Mouse (Mus musculus): ENCODE data around the gene Btnl2. TPM values are rescaled to one million over a fixed set of nuclear protein-coding genes. Genes with fewer than 3 reads are reported as not detected.

The Btnl2 gene
- polyA plus RNA-seq, 1 experiment: not detected

- TF ChIP-seq POLR2A (IDR thresholded peaks at IDR 0.05; ENCODE audit: extremely low read depth, insufficient read depth, low read length) (no peak), CTCF (IDR thresholded peaks at IDR 0.05; ENCODE audit: extremely low read depth, insufficient read depth, low read length) (no peak)
- Histone ChIP-seq H3K4me3 (ENCODE audit: insufficient read depth, low read length) (no peak overlapping the region), H3K4me1 (ENCODE audit: control insufficient read depth, insufficient read depth, low read length) (no peaks in the 10 kb centered on the region), H3K27ac (ENCODE audit: insufficient read depth, low read length) (no peak overlapping the region)
These were observed 18.6 kb downstream of the Btnl2 start for GRCm38 (mm10) chr17:34373055-34373709.

DNA sequence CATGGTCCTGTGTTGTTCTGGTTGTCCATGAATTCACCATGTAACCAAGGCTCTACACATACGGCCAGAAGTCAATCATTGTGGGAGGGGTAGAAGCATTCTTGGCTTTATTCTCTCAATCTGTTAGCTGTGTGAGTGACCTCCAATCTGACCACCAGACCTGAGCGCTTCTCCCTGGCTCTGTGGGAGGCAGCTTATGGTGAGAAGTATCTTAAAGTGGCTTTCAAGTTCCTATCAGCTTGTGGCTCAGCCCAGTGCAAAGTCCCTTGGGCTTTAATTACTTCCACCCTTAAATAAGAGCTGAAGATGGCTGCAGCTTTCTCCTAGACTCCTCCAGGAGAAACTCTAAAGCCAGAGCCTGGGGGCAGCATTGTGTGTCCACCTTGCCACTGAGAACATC is 22.2 kb downstream of the Btnl2 start, which contains the start of gene Btnl1:
Btnl1 (plus strand) TSS at position 286 of the 400 bp plus-strand sequence.
- TF ChIP-seq CTCF (IDR thresholded peaks at IDR 0.05; ENCODE audit: extremely low read depth, insufficient read depth, low read length) (no peak), POLR2A (IDR thresholded peaks at IDR 0.05; ENCODE audit: extremely low read depth, insufficient read depth, low read length) (no peak)
- H3K4me3 ChIP-seq (ENCODE audit: insufficient read depth, low read length): no peak within 1 kb of the TSS
- H3K27ac ChIP-seq (ENCODE audit: insufficient read depth, low read length): no peak within 1 kb of the TSS
- H3K4me1 ChIP-seq (ENCODE audit: control insufficient read depth, insufficient read depth, low read length): no peaks in the 10 kb centered on the region

GRCm38 (mm10) chr17:34377450-34378209 is 23.0 kb downstream of the Btnl2 start:
- no peaks in the 10 kb centered on the region for H3K4me1 ChIP-seq (ENCODE audit: control insufficient read depth, insufficient read depth, low read length)
- no peak for TF ChIP-seq CTCF (IDR thresholded peaks at IDR 0.05; ENCODE audit: extremely low read depth, insufficient read depth, low read length)
- no peak for TF ChIP-seq POLR2A (IDR thresholded peaks at IDR 0.05; ENCODE audit: extremely low read depth, insufficient read depth, low read length)
- no peak overlapping the region for H3K4me3 ChIP-seq (ENCODE audit: insufficient read depth, low read length)

DNA sequence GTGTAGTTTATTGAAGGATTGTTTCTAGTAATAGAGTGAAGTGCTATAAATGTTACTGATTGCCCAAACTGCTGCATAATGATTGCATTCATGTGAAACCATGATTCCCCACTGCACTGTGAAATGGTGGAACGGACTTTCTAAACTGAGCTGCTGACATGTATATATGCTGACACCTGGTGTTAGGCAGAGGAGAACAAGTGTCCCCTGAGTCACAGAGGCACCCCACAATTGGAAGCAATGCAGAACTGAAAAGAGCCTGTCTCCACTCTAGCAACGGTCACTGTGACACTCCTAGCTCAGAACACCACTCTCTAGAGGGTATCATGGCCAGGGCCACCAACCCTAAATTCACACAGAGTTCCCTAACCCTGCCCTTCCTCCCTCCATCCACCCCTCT is 24.1 kb downstream of the Btnl2 start:
- no peak overlapping the region for H3K27ac ChIP-seq (ENCODE audit: insufficient read depth, low read length)
- H3K4me1 ChIP-seq (ENCODE audit: control insufficient read depth, insufficient read depth, low read length): no peaks in the 10 kb centered on the region
- TF ChIP-seq POLR2A (IDR thresholded peaks at IDR 0.05; ENCODE audit: extremely low read depth, insufficient read depth, low read length): no peak
- no peak for TF ChIP-seq CTCF (IDR thresholded peaks at IDR 0.05; ENCODE audit: extremely low read depth, insufficient read depth, low read length)
- H3K4me3 ChIP-seq (ENCODE audit: insufficient read depth, low read length): no peak overlapping the region

More at GRCm38 (mm10) chr17:34377450-34378209, 23.0 kb downstream of the Btnl2 start:
- H3K27ac ChIP-seq (ENCODE audit: insufficient read depth, low read length): no peak overlapping the region

DNA sequence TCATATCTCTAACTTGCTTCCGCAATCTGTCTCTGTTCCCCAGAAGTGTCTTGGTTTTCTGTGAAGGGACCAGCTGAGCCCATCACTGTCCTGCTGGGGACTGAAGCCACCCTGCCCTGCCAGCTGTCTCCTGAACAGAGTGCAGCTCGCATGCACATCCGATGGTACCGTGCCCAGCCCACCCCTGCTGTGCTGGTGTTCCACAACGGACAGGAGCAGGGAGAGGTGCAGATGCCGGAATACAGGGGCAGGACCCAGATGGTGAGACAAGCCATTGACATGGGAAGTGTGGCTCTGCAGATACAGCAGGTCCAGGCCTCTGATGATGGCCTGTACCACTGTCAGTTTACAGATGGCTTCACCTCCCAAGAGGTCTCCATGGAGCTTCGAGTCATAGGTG is 24.8 kb downstream of the Btnl2 start:
- Histone ChIP-seq H3K4me3 (ENCODE audit: insufficient read depth, low read length) (no peak overlapping the region), H3K4me1 (ENCODE audit: control insufficient read depth, insufficient read depth, low read length) (no peaks in the 10 kb centered on the region), H3K27ac (ENCODE audit: insufficient read depth, low read length) (no peak overlapping the region)
- TF ChIP-seq POLR2A (IDR thresholded peaks at IDR 0.05; ENCODE audit: extremely low read depth, insufficient read depth, low read length) (no peak), CTCF (IDR thresholded peaks at IDR 0.05; ENCODE audit: extremely low read depth, insufficient read depth, low read length) (no peak)

DNA sequence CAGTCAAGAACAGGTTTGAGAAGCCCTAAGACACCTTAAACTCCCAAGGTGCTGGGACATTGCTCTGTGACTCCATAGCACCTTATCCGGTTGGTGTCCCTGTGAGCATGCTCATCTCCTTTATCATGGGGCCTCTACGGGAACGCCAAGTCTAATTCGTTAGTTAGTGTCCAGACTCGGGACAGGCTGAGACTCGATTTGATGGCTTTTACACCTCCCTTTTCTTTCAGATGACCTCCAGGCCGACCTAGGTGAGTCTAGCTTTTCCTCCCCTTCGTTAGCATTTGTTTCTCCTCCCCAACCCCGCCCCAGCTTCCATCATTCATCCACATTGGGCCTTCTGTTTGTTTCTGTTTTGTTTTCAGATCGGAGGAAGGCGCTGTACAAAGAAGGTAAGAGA is 27.3 kb downstream of the Btnl2 start:
- TF ChIP-seq POLR2A (IDR thresholded peaks at IDR 0.05; ENCODE audit: extremely low read depth, insufficient read depth, low read length) (no peak), CTCF (IDR thresholded peaks at IDR 0.05; ENCODE audit: extremely low read depth, insufficient read depth, low read length) (no peak)
- H3K4me3 ChIP-seq (ENCODE audit: insufficient read depth, low read length): no peak overlapping the region
- H3K4me1 ChIP-seq (ENCODE audit: control insufficient read depth, insufficient read depth, low read length): no peaks in the 10 kb centered on the region
- no peak overlapping the region for H3K27ac ChIP-seq (ENCODE audit: insufficient read depth, low read length)

DNA sequence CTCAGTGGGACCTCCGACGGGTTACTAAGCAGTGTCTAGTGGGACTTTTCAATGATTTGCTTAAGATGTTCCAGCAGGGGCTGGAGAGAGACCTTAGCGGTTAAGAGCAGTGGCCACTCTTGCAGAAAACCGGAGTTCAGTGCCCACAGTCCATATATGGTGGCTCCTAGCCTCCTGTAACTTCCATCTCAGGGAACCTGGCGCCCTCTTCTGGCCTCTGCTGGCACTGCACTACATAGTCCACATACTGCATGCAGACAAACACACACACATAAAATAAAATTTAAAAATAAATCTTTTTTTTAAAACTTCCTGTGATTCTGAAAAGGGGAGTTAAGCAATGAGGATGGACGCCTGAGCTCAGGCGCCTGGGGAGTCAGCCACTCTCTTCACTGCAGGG is 28.6 kb downstream of the Btnl2 start:
- no peak for TF ChIP-seq CTCF (IDR thresholded peaks at IDR 0.05; ENCODE audit: extremely low read depth, insufficient read depth, low read length)
- TF ChIP-seq POLR2A (IDR thresholded peaks at IDR 0.05; ENCODE audit: extremely low read depth, insufficient read depth, low read length): no peak
- no peaks in the 10 kb centered on the region for H3K4me1 ChIP-seq (ENCODE audit: control insufficient read depth, insufficient read depth, low read length)
- H3K4me3 ChIP-seq (ENCODE audit: insufficient read depth, low read length): no peak overlapping the region
- no peak overlapping the region for H3K27ac ChIP-seq (ENCODE audit: insufficient read depth, low read length)

- TF ChIP-seq POLR2A (IDR thresholded peaks at IDR 0.05; ENCODE audit: extremely low read depth, insufficient read depth, low read length) (no peak), CTCF (IDR thresholded peaks at IDR 0.05; ENCODE audit: extremely low read depth, insufficient read depth, low read length) (no peak)
- no peak overlapping the region for H3K4me3 ChIP-seq (ENCODE audit: insufficient read depth, low read length)
These were observed 30.1 kb downstream of the Btnl2 start for GRCm38 (mm10) chr17:34384699-34385098.

DNA sequence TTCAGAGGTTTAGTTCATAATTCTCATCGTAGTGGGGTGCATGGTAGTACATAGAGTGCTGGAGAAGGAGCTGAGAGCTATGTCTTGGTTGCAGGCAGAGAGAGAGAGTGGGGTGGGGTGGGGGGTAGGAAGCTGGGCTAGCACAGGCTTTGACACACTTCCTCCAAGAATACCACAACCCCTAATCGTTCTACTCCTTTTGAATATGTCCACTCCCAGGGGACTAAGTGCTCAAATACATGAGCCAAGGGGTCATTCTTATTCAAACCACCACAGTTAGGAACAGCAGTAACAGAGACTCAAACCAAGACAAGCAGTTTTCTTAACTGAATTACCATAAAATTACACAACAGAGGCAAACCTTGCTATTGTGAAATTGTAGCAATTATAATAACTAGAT is 32.0 kb downstream of the Btnl2 start:
- no peak overlapping the region for H3K27ac ChIP-seq (ENCODE audit: insufficient read depth, low read length)
- no peaks in the 10 kb centered on the region for H3K4me1 ChIP-seq (ENCODE audit: control insufficient read depth, insufficient read depth, low read length)
- TF ChIP-seq POLR2A (IDR thresholded peaks at IDR 0.05; ENCODE audit: extremely low read depth, insufficient read depth, low read length) (no peak), CTCF (IDR thresholded peaks at IDR 0.05; ENCODE audit: extremely low read depth, insufficient read depth, low read length) (no peak)
- H3K4me3 ChIP-seq (ENCODE audit: insufficient read depth, low read length): no peak overlapping the region

More at GRCm38 (mm10) chr17:34384699-34385098, 30.1 kb downstream of the Btnl2 start:
- no peak overlapping the region for H3K27ac ChIP-seq (ENCODE audit: insufficient read depth, low read length)
- no peaks in the 10 kb centered on the region for H3K4me1 ChIP-seq (ENCODE audit: control insufficient read depth, insufficient read depth, low read length)

DNA sequence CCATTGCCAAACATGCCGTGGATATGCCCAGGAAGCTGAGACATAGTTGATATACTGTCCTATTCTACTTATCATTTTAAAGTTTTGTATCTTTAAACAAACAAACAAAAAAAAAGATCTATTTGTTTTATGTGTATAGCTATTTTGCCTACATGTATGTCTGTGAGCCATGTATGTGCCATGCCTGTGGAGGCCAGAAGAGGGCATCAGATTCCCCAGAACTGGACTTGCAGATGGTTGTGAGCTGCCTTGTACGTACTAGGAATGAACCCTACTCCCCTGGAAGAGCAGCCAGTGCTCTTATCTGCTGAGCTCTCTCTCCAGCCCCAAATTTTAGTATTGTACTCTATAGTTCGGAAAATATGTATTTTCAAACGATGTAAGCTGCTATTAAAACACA is 33.9 kb downstream of the Btnl2 start:
- Histone ChIP-seq H3K4me1 (ENCODE audit: control insufficient read depth, insufficient read depth, low read length) (no peaks in the 10 kb centered on the region), H3K27ac (ENCODE audit: insufficient read depth, low read length) (no peak overlapping the region), H3K4me3 (ENCODE audit: insufficient read depth, low read length) (no peak overlapping the region)
- no peak for TF ChIP-seq POLR2A (IDR thresholded peaks at IDR 0.05; ENCODE audit: extremely low read depth, insufficient read depth, low read length)
- peak; percentile 60 for TF ChIP-seq CTCF (IDR thresholded peaks at IDR 0.05; ENCODE audit: extremely low read depth, insufficient read depth, low read length)

All from cortical plate, adult 2 months (tissue).